Mouse (Mus musculus) midbrain, embryonic 13.5 days (tissue): Measurements from ENCODE around the gene 4930438A08Rik. TPM values are rescaled to one million over a fixed set of nuclear protein-coding genes. Genes with fewer than 3 reads are reported as not detected.

ENCODE experiments used
- ATAC-seq: fragments of 200-750 bp; cut with Nextera tagmentation; 2 replicates; pipeline ENCODE4 v1.8.0; 2017; ENCODE audit warnings: mild to moderate bottlenecking, moderate TSS enrichment, moderate library complexity
- H3K27ac ChIP-seq: fragments of 300-500 bp; sonication (generic); 2 replicates; pipeline ENCODE4 v1.5.1; 2015; ENCODE audit warnings: inconsistent platforms, mild to moderate bottlenecking, moderate library complexity
- H3K27me3 ChIP-seq: fragments of 300-500 bp; sonication (generic); 2 replicates; pipeline ENCODE4 v1.6.1; 2015; ENCODE audit warnings: mild to moderate bottlenecking, inconsistent platforms
- H3K36me3 ChIP-seq: fragments of 300-500 bp; sonication (generic); 2 replicates; pipeline ENCODE4 v1.6.1; 2015; ENCODE audit warnings: mild to moderate bottlenecking, inconsistent platforms
- H3K4me1 ChIP-seq: fragments of 300-500 bp; sonication (generic); replicated peaks from 2 replicates; pipeline ENCODE4 v1.6.1; 2015; ENCODE audit warnings: inconsistent platforms
- H3K4me2 ChIP-seq: fragments of 300-500 bp; sonication (generic); replicated peaks from 2 replicates; pipeline ENCODE4 v1.6.1; 2015; ENCODE audit warnings: moderate library complexity, mild to moderate bottlenecking, inconsistent platforms
- H3K4me3 ChIP-seq: fragments of 300-500 bp; sonication (generic); replicated peaks from 2 replicates; pipeline ENCODE4 v1.5.1; 2015; ENCODE audit warnings: mild to moderate bottlenecking, inconsistent platforms
- H3K9ac ChIP-seq: fragments of 300-500 bp; sonication (generic); replicated peaks from 2 replicates; pipeline ENCODE4 v1.6.1; 2015; ENCODE audit warnings: mild to moderate bottlenecking, inconsistent platforms
- H3K9me3 ChIP-seq: fragments of 300-500 bp; sonication (generic); 2 replicates; pipeline ENCODE4 v1.6.1; 2016; ENCODE audit warnings: mild to moderate bottlenecking, inconsistent platforms
- WGBS: fragments of 180-500 bp; shearing (Covaris S2); methylation state at CpG from one replicate; pipeline ENCODE4 v1.1.7; 2015; 5-methylcytosine and 5-hydroxymethylcytosine counted together
- polyA plus RNA-seq: library from polyadenylated mRNA; unstranded; fragments of >200 nt; fragmentation: Nextera tagmentation; extraction: Ambion mirVana; gene quantifications from 2 replicates; pipeline ENCODE4 v1.2.1, GENCODE M21; 2015

4930438A08Rik gene
- polyA plus RNA-seq, 1 experiment from 2014 or later = not detected

GRCm38 (mm10) chr11:58330276-58331148, 55.9 kb downstream of the 4930438A08Rik start, which contains the start of the genes Zfp672 and Sh3bp5l:
Gene Zfp672 (minus strand): TSS chr11:58330339.
Gene Sh3bp5l (plus strand): TSS chr11:58330724.
- H3K4me2 ChIP-seq = peak within 1 kb of the TSS; percentile 99
- WGBS = under 1% methylated on average over 52 of the region's 52 CpGs
- H3K27ac ChIP-seq = peak within 1 kb of the TSS; percentile 72
- H3K9me3 ChIP-seq = no peaks in the 10 kb centered on the region
- peak; percentile 95 for ATAC-seq
- peak within 1 kb of the TSS; percentile 84 for H3K4me3 ChIP-seq
- H3K27me3 ChIP-seq = no peaks in the 10 kb centered on the region
- peaks cover 36% of the 10 kb centered on the region for H3K36me3 ChIP-seq
- H3K9ac ChIP-seq = peak within 1 kb of the TSS; percentile 87
- peaks cover 47% of the 10 kb centered on the region for H3K4me1 ChIP-seq

- Histone ChIP-seq H3K4me3 (peak overlapping the region; percentile 84), H3K4me2 (peak overlapping the region; percentile 99), H3K36me3 (peaks cover 41% of the 10 kb centered on the region), H3K9ac (peak overlapping the region; percentile 85), H3K9me3 (no peaks in the 10 kb centered on the region), H3K27ac (peak overlapping the region; percentile 55; the same call in 1 of the 2 replicates), H3K4me1 (peaks cover 47% of the 10 kb centered on the region), H3K27me3 (no peaks in the 10 kb centered on the region)
- 26% methylated on average over 10 of the region's 10 CpGs for WGBS
- peak; percentile 21 for ATAC-seq
These were observed 56.5 kb downstream of the 4930438A08Rik start for GRCm38 (mm10) chr11:58331149-58331495.

- H3K4me2 ChIP-seq = peak overlapping the region; percentile 99
- H3K36me3 ChIP-seq = peaks cover 45% of the 10 kb centered on the region
- ATAC-seq = no peak; the same call in 1 of the 2 replicates
- peaks cover 47% of the 10 kb centered on the region for H3K4me1 ChIP-seq
- H3K4me3 ChIP-seq = peak overlapping the region; percentile 84
- no peaks in the 10 kb centered on the region for H3K27me3 ChIP-seq
- no peaks in the 10 kb centered on the region for H3K9me3 ChIP-seq
- 83% methylated on average over 6 of the region's 6 CpGs for WGBS
- no peak overlapping the region for H3K27ac ChIP-seq
- H3K9ac ChIP-seq = peak overlapping the region; percentile 85
These were observed 56.9 kb downstream of the 4930438A08Rik start for GRCm38 (mm10) chr11:58331546-58331945.

- Histone ChIP-seq H3K27me3 (no peaks in the 10 kb centered on the region), H3K4me1 (peaks cover 32% of the 10 kb centered on the region), H3K36me3 (peaks cover 57% of the 10 kb centered on the region), H3K4me3 (no peak overlapping the region), H3K9ac (no peak overlapping the region), H3K9me3 (no peaks in the 10 kb centered on the region), H3K27ac (no peak overlapping the region), H3K4me2 (no peak overlapping the region)
- ATAC-seq = no peak
- 88% methylated on average over 3 of the region's 3 CpGs for WGBS
These were observed 60.1 kb downstream of the 4930438A08Rik start for GRCm38 (mm10) chr11:58334746-58335145.

Other genes starting within 250 kb of the 4930438A08Rik start
- gene Gm12248, start 181.7 kb upstream of the 4930438A08Rik start, polyA plus RNA-seq = not detected in 2 replicates
- 117 and 120 TPM in 2 replicates for gene Cnot8, start 170.6 kb upstream of the 4930438A08Rik start, polyA plus RNA-seq
- 17.5 and 19.1 TPM in 2 replicates for gene Gemin5, start 106.3 kb upstream of the 4930438A08Rik start, polyA plus RNA-seq
- gene Mrpl22, start 103.1 kb upstream of the 4930438A08Rik start, polyA plus RNA-seq = 114 and 120 TPM in 2 replicates
- gene Igtp, start 75.2 kb upstream of the 4930438A08Rik start, polyA plus RNA-seq = 1.3 and 1.6 TPM in 2 replicates
- gene Irgm2, start 75.2 kb upstream of the 4930438A08Rik start, polyA plus RNA-seq = 0.67 and 0.98 TPM in 2 replicates
- gene Zfp692, start 32.3 kb downstream of the 4930438A08Rik start, polyA plus RNA-seq = 26.0 and 28.8 TPM in 2 replicates
- gene Zfp672, start 55.5 kb downstream of the 4930438A08Rik start, polyA plus RNA-seq = 38.6 and 39.7 TPM in 2 replicates
- gene Sh3bp5l, start 55.9 kb downstream of the 4930438A08Rik start, polyA plus RNA-seq = 48.4 and 50.7 TPM in 2 replicates
- 0.73 TPM in 1 of 2 replicates, not detected in the other for gene Lypd8, start 104.2 kb downstream of the 4930438A08Rik start, polyA plus RNA-seq
- gene 1810065E05Rik, start 146.3 kb downstream of the 4930438A08Rik start, polyA plus RNA-seq = not detected in 2 replicates
- not detected in 2 replicates for gene Gm12253, start 157.8 kb downstream of the 4930438A08Rik start, polyA plus RNA-seq
- not detected in 2 replicates for gene Lypd9, start 178.1 kb downstream of the 4930438A08Rik start, polyA plus RNA-seq
- gene Olfr30, start 187.5 kb downstream of the 4930438A08Rik start, polyA plus RNA-seq = not detected in 2 replicates
- not detected in 2 replicates for gene Olfr332, start 217.8 kb downstream of the 4930438A08Rik start, polyA plus RNA-seq
- not detected in 2 replicates for gene Olfr331, start 227.8 kb downstream of the 4930438A08Rik start, polyA plus RNA-seq